Mouse (Mus musculus) urinary bladder, postnatal 25 days (tissue): ENCODE results near the gene Myb.
A peak's percentile ranks its signal among the peaks of the same experiment; 100 is the strongest.

Source experiments
- DNase-seq: peaks from one replicate; pipeline ENCODE4 v3.0.0; 2022; ENCODE audit warnings: low spot score

The Myb gene

DNA sequence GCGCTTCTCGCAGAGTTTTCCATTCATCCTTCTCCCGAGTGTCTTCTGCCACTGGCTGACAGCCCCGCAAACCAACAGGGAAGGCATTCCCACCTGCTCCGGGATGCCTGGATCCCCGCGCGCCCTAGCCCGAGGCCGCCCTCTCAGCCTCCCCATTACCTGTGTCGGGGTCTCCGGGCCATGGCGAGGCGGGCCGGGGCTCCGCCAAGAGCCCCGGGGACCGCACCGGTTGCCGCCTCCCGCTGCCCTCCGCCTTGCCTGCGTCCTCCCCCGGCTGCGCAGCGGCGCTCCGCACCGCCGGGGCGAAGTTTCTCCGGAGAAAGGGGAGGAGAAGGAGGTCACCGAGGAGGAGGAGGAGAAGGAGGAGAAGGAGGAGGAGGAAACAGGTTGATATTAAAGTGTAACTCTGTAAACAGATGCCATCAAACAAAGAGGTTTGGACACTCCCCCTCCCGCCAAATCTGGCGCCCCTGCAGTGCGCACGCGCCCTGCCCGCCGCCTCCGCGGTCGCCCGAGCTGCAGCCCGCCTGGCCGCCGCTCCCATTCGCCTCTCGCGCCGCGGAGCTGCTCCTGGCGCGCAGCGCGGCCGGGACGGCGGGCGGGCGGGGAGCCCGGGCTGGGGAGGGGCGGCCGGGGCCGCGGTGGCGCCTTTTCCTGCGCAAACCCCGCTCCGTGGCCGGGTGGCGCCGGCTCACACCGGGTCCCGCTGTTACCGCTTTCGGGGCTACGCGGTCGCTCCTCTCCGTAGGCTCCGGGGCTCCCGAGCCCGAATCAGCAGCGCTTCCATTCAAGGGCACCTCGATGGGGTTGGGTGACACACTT is at the start of gene Myb:
Gene Myb (minus strand): TSS at position 448 of the 822 bp plus-strand sequence.
- DNase-seq: peak; percentile 55

DNA sequence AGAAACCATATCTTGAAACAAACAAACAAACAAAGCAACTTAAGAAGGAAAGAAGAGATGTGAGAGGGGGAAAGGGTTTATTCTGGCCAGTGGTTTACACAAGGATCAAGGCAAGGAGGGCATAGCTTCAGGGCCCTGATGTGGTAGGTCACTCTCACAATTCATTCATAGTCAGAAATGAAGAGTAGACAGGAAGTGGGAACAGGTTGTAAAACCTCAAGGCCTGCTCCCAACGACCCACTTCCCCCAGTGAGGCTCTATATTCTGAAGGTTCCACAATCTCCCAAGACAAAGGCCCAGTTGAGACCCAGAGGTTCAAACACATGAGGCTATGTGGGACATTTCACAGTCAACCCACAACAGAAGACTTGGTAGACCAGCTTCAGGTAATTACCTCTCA is 46.6 kb upstream of the Myb start:
- DNase-seq: no peak

DNA sequence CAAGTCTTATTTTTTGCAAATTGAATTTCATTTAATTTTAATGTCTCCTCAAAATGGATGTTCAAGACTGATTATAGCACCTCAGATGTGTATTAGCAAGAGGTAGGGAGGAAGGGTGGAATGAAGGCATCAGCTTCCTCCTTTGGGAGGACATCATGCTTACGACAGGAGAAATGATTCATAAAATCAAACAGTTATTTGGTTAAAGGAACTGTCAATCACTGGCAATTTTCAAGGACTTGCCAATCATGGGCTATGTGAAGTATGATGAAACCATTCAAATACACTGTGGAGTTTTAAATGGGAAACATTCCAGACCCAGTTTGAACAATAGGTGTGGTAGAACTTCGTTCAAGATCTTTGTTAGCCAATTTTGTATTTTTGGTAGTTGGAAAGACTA is 45.4 kb upstream of the Myb start:
- no peak for DNase-seq

DNA sequence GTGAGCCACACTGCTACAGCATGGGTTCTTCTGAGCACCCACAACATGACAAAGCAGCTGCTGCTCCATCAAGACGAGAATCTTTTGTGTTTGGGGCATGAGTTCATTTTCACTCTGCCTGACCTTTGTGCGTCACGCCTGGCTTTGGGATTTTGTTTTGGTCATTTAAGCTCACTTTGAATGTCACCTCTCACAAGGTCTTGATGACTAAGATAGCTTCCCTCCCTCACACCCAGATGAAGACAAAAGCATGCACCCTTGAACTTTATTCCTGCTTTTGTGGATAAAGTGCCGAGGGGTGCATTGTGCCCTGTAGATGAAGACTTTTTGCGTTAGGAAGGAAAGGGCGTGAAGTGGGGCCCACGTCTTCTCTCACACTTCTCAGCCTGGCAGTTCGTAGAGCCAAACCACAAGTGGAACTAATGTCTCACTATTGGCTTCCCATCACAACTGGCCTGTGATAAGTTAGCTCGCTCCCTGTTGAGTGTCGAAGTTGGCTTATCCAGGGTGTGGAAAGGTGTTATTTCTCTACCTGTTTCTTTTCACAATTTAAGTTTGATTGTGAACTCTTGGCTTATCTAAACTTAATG is 43.8 kb upstream of the Myb start:
- DNase-seq: no peak

DNA sequence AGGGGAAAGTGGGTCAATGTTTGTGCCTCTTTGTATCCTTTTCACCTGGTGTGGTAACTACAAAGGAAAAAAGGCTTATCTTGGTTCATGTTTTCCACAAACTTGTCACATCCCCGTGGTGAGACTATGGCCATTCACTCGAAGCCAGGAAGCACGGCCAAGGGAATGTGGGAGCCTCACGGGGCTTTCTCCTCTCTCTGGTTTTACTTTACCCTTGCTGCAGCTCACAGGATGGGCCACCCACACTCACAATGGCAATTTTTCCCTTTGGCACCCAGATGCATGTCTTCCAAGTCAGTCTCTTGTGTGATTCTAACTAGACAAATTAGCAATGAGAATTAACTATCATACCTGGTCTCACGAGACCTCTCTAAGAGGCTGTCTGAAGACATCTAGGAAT is 43.1 kb upstream of the Myb start:
- no peak for DNase-seq

DNA sequence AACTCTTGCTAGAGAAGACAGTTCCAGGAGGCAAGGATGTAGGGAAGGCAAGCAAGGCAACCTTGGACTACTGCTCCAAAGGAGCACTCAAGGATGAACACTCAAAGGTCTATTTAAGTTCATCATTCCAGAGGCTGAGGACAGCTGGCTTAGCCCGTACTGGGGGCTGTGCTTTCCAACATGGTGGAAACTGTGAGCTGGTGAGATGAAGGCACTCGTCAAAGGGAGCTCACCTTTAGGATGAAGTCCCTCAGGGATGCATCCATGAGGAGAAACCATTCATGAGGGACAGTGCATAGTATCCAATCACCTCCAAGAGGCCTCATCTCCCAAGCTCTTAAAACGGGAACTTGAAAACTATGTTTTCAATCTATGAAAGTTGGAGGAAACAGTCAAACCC is 42.7 kb upstream of the Myb start:
- no peak for DNase-seq

DNA sequence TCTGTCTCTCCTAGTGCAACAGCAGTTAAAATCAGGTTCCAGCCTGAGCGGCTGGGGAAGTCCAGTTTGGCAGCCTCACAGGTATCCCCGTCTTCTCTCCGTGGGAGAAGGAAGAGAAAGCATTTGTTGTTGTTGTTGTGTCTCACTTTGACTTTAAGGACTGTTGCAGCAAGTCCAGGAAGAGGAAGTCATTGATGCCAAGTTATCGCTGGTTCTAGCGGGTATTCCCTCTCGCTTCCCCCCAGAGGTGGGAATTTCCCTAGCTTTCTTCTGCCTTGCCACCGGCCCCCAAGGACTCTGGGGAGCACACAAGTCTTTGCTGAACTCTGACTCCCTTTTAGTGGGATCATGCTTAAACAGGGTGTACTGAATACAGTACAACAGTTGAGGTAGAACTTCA is 40.0 kb upstream of the Myb start:
- DNase-seq: no peak

DNA sequence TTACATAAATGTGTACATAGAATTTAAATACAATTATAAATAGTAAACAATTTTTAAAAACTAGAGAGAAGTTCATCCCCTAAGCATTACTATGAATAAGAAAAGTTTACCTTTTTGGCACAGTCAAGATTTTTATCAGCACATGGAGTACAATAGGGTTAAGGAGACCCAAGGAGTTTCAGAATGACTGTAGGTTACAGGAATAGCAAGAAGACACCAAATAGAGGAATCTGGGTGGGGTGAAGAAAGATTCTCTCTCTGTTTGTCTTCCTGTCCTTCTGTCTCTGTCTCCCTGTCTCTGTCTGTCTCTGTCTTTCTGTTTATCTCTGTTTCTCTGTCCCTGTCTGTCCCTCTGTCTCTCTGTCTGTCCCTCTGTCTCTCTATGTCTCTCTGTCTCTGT is 39.5 kb upstream of the Myb start:
- DNase-seq: no peak

DNA sequence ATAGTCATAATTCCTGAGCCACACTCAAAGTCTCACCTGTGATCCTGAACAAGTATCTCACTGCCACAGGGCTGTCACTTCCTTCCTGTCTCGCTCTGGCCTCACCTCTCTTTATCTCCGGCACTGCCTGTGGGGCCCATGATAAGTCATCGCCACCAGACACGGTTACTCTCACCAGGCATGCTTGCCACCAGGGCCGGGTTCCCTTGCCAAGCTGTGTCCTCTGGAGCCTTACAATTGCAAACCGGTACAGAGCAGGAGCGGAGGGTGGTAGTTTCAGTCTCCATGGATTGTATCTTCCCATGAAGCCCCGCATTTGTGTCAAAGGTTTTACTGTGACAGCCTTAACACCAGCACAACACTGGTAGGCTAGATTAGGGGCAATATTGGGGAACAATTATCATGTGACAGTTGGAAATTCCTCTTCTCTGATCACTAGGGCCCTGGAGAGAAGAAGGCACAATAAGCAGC is 35.9 kb upstream of the Myb start:
- no peak for DNase-seq

DNA sequence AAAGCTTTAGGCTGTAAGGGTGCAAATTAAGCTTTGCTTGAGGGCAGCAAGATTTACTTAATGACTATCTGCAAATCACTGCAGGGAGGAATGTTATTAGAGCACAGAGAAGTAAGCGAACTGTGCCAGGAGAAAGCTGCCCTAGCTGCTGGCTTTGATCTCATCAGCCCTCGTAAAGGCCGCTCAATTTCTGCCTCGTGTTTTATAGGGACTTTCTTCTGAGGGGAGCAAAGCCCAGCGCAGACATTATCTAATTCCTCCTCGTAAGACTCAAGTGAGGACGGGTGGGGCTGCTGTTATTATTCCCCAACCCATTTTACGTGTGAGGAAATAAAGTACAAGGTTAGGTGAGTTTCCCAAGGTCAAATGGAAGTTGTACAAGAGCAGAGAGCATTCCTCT is 34.8 kb upstream of the Myb start:
- no peak for DNase-seq

DNA sequence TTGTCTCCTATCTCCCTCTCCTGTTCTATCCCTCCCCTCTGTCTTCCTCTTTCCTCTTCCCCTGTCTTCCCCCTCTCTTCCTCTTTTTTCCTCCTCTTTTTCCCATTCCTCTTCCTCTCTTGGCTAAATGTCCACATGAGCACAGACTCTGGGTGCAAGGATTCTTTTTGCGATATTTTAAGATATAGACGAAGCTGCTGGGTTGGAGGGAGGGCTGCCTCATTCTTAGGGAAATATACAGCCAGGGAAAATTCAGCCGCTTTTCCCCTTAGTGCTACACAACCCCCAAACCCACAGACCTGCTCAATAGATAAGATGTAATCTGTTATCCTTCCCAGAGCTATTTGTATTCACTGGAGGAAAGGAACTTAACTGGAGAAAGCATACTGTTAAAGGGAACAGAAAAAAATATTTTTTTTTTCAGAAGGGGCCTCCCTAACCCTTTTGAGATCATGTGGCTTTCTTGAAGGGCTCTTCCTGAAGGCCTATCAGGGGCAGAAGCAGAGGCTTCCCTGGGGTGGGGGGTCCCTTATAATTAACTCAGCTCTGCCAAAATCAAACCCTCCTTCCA is 33.2 kb upstream of the Myb start:
- DNase-seq: no peak

DNA sequence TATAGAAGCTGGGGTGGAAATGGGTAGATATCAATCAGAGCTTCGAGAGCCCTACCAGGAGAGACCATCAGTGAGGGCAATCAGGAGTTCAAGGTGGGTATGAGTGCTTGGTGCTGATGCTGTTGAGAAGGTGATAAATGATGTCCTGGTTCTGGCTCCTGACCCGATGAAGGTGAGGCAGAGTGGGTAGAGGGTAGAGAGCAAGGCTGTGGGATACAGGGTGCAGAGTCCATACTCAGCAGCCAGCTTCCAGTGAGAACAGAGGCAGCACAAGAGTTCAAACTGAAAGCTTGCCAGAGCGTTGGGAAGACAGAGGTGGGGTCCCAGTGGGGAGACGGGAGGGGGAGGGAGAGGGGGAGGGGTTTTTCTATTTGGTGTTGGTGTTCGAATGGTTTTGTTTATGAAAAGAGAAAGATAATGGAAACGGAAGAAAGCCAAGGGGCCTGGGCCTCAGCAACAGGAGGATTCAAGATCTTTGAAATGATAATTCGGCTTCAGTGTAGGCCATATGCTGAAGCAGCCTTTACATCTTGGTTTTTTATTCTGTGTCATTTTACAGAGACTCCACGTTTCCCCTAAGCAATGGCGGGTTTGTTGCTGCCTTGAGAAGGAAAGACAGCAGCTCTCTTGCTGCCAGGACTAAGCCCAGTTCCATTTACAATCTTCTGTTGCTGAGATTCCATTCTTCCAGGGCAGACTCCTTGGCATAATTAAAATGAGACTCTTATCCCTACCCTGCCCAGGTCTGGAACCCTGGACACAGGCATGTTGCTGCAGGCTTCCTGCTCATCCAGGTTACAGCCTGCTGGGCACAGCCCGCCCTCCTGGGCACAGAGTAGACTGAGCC is 32.5 kb upstream of the Myb start:
- no peak for DNase-seq

DNA sequence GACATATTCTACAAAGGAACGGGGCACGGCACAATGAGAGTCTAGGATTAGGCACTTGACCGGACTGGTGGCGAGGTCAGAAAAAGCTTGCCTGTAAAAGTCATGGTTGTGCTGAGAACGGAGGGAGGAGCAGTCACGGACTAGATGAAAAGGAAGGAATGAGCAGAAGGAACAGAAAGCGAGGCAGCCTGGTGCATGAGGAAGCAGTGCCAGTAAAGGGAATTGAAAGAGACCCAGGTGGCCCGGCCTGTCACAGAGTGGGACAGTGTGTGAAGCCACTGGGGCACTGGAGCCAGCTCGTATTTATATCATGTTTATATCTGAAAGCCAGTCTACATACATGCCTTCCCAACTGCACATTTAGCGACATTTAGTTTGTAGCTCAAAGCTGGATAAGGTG is 31.7 kb upstream of the Myb start:
- no peak for DNase-seq

DNA sequence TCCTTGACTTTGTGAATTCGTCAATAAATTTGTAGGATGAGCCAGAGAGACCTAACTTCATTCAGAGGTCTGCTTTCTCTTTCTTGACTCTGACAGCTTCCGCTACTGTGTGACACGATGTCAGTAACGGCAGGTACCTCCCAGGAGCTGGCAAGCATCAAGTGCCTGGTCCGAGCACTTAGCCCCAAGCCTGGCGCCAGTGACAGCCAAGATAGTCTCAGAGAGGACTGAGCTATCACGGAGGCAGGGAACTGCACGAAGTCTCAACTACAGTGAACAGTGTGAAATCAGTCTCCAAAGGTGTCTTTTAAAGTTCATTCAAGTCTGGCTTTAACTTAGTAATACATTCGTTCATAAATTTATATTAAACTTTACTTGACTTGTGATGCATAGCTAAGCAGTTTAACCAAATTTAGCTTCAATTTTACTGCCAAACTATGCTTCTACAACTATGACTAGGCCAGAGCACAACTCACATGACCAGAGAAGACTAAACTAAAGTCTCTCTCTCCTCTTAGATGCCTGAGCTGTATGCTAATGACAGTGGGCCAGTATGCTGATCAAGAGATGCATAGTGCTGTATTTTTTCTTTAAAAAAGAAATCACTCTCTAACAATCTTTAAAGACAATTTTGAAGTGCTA is 29.1 kb upstream of the Myb start:
- no peak for DNase-seq

DNA sequence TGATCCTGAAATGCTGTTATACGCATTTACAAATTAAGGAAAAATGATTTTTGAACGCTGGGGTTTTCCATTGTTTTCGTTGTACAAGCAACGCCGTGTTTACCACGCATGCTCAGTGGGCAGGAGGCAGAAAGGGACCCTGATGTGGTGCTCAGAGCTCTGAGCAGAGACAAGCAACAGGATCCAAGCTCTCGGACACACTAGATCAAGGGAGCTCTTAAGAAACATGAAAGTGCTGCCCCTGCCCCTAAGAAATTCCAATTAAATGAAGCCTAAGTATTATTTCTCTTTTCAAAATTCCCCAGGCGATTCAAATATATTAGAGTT is 28.5 kb upstream of the Myb start:
- no peak for DNase-seq

DNA sequence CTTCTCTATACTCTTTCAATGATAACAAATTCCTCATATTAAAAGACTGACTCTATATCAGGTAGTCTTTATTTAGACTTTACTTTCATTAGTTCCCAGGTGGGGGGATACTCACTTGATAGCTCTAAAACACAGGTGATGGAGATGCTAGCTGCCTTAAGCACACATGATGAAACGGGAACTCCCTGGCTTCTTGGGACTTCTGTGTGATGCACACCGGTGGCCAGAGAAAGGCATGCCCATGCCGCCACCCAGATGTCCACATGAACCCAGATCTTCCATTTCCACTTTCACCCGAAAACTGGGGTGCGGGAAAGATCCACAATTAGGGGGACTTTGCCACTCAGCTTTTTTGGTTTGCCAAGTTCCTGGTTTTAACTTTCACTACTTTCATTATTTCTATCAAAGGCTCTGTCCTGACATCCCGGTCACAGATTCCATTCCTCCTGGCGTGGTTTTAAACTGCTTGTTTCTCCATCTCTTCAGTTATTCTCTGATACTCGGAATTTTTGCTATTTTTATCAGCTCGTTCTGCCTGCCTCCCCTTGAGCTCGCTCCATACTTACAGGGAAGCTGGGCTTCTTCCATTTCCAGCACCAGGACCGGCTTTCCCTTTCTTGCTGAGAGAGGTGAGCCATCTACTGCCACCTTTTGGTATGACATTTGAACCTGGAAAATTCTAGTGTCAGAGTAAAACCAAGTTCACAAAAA is 27.9 kb upstream of the Myb start:
- peak; percentile 22 for DNase-seq

DNA sequence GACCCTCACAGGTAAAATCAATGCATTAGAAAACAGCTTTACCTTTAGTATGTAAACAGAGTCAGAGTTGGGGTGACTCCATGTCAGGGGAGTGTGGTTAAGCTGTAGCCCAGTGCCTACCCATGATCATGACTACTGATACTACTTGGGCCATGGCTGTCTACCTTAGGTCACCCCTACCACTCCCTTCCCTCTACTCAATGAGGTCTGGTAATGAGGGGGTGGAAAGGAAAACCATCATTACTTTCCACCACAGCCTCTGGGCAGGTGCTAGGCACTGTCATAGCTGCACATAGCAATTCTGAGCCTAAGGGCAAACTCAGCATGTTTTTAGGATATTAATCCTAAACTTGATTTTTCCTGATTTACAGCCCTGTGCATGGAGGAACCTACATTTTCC is 27.1 kb upstream of the Myb start:
- DNase-seq: no peak

DNA sequence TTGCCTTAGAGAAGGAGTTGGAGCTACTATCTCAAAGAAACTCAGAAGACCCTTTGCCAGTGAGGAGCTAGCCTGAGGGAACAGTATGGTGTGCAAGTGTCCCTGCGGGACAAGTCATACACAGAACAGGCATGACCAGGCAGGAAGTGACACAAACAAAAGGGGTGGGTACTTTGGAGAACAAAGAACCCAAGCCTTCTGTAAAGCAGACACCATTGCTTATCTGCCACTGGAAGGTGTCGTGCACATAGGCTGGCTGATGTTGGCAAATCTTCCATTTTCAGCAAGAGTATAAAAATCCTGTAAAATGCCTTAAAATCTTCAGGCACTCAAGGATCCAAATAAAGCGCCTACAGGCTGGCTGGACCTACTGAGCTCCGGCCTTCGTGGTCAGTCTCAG is 25.9 kb upstream of the Myb start:
- no peak for DNase-seq

DNA sequence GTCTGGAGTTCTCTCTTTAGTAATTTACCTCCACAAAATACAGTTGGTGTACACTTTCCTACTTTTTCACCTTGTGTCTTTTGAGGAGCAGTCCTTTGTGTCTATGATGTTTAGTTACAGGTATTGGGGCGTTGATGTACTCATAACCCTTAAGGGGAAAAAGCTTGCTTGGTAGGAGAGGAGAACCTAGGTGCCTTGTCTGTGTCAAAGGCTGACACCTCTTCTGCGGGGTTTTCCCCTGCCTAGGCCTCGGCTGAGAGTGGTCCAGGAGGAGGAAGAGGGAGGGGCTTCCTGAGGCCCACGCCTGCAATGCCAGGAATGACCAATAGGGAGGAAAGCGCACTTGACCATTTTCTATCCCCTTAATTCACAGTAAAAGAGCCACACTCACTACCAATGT is 17.9 kb upstream of the Myb start:
- no peak for DNase-seq

DNA sequence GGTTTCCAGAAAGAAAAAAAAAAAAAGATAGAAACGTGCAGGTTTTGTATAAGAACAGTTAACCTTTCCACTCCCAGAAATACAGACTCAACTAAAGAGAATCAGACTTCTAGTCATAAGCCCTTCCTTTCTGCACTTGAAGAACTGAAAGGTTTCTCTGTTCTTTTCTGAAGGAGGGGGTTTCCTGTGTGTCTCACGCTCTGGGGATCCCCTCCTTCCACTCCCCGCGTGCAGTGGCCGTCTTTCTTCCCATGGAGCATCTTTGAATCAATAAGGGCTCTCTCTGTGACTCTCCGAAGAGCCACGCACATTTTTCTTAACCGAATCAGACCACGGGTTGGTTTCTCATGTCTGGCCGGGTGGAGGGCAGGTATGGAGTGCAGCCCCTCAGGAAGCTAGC is 17.5 kb upstream of the Myb start:
- DNase-seq: no peak

DNA sequence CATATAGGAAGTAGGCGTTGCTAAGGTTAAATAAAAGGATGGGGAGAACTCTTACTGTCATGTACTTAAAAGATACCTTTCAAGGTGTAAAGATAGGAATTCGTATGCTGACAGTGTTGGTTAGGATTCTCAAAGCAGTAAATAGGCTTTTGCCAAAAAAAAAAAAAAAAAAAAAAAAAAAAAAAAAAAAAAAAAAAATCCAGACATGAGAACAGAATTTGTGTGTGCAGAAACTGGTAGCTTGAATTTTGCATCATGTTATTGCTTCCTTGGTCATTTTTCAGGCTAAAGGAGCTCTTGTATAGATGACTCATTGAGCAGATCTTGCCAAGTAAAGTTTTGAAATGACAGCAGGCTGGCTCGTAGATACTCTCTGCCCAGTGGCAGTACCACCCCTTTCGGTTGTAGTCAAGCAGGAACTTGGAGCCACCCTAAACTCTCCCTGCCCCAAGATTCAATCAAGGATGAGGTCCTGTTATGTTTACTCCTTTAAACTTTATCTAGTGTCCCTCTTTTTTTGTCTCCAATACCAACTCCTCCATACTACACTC is 11.9 kb upstream of the Myb start:
- DNase-seq: no peak
